Mouse (Mus musculus) intestine, embryonic 14.5 days (tissue): ENCODE measurements around the gene Trim7. TPM values are rescaled to one million over a fixed set of nuclear protein-coding genes. Genes with fewer than 3 reads are reported as not detected.

ENCODE experiments used
- ATAC-seq: fragments of 200-750 bp; cut with Nextera tagmentation; replicated peaks from 2 replicates; pipeline ENCODE4 v1.8.0; 2017; ENCODE audit warnings: low read depth, moderate number of reproducible peaks, moderate TSS enrichment, moderate library complexity; ENCODE audit not compliant: low FRiP score, low TSS enrichment
- DNase-seq: peaks from one replicate; pipeline ENCODE4 v3.0.0-alpha.2; 2018; ENCODE audit warnings: low spot score
- H3K27ac ChIP-seq: fragments of 300-500 bp; sonication (generic); 2 replicates; pipeline ENCODE4 v1.5.1; 2014; ENCODE audit warnings: low read depth, mild to moderate bottlenecking, control low read depth
- H3K27me3 ChIP-seq: fragments of 300-500 bp; sonication (generic); replicated peaks from 2 replicates; pipeline ENCODE4 v1.6.1; 2014; ENCODE audit warnings: low read length, control low read depth; ENCODE audit not compliant: control insufficient read depth, insufficient read depth
- H3K36me3 ChIP-seq: fragments of 300-500 bp; sonication (generic); 2 replicates; pipeline ENCODE4 v1.6.1; 2014; ENCODE audit warnings: low read length, control low read depth; ENCODE audit not compliant: control insufficient read depth, insufficient read depth
- H3K4me1 ChIP-seq: fragments of 300-500 bp; sonication (generic); replicated peaks from 2 replicates; pipeline ENCODE4 v1.6.1; 2014; ENCODE audit warnings: low read length, control low read depth, mixed read lengths; ENCODE audit not compliant: control insufficient read depth, insufficient read depth
- H3K4me2 ChIP-seq: fragments of 300-500 bp; sonication (generic); 2 replicates; pipeline ENCODE4 v1.6.1; 2014; ENCODE audit warnings: low read length
- H3K4me3 ChIP-seq: fragments of 300-500 bp; sonication (generic); 2 replicates; pipeline ENCODE4 v1.5.1; 2014; ENCODE audit warnings: low read depth, low read length, control low read depth, mixed read lengths
- H3K9ac ChIP-seq: fragments of 300-500 bp; sonication (generic); 2 replicates; pipeline ENCODE4 v1.6.1; 2014; ENCODE audit warnings: mild to moderate bottlenecking, low read length
- H3K9me3 ChIP-seq: fragments of 300-500 bp; sonication (generic); 2 replicates; pipeline ENCODE4 v1.6.1; 2016; ENCODE audit warnings: low read length, control low read depth; ENCODE audit not compliant: control insufficient read depth
- WGBS: fragments of 180-500 bp; shearing (Covaris S2); extraction: QIAGEN DNeasy Blood & Tissue Kit; methylation state at CpG from one replicate; pipeline ENCODE4 v1.1.7; 2014; 5-methylcytosine and 5-hydroxymethylcytosine counted together
- polyA plus RNA-seq: library from polyadenylated mRNA; unstranded; fragments of >200 nt; fragmentation: Nextera tagmentation; extraction: Ambion mirVana; gene quantifications from 2 replicates; pipeline ENCODE4 v1.2.1, GENCODE M21; 2014

Gene Trim7
- polyA plus RNA-seq, 1 experiment from 2014 or later = 1.4 TPM

- 6% methylated on average over 18 of the region's 18 CpGs for WGBS
- ATAC-seq = peak; percentile 13; the same call in 1 of the 2 replicates
- peak overlapping the region; percentile 93 for H3K27ac ChIP-seq
- no peaks in the 10 kb centered on the region for H3K27me3 ChIP-seq
- no peak for DNase-seq
- H3K36me3 ChIP-seq = peaks cover 32% of the 10 kb centered on the region
- no peaks in the 10 kb centered on the region for H3K9me3 ChIP-seq
- peaks cover 11% of the 10 kb centered on the region for H3K4me1 ChIP-seq
- H3K9ac ChIP-seq = peak overlapping the region; percentile 97
- peak overlapping the region; percentile 97 for H3K4me3 ChIP-seq
- H3K4me2 ChIP-seq = peak overlapping the region; percentile 88
These were observed 26.7 kb upstream of the Trim7 start for GRCm38 (mm10) chr11:48798984-48799920.

- Histone ChIP-seq H3K9me3 (no peaks in the 10 kb centered on the region), H3K27me3 (no peaks in the 10 kb centered on the region), H3K4me3 (peak within 1 kb of the TSS; percentile 97), H3K27ac (peak within 1 kb of the TSS; percentile 93), H3K4me2 (peak within 1 kb of the TSS; percentile 88), H3K36me3 (peaks cover 40% of the 10 kb centered on the region), H3K9ac (peak within 1 kb of the TSS; percentile 97), H3K4me1 (peaks cover 11% of the 10 kb centered on the region)
- DNase-seq (peak; percentile 98), ATAC-seq (peak; percentile 90)
- under 1% methylated on average over 47 of the region's 47 CpGs for WGBS
These were observed 25.8 kb upstream of the Trim7 start, which contains the start of gene Rack1 for GRCm38 (mm10) chr11:48799921-48800701. Rack1 (plus strand) TSS chr11:48800332.

GRCm38 (mm10) chr11:48801831-48802772 lies 23.8 kb upstream of the Trim7 start:
- Histone ChIP-seq H3K9me3 (no peaks in the 10 kb centered on the region), H3K4me1 (peaks cover 11% of the 10 kb centered on the region), H3K36me3 (peaks cover 60% of the 10 kb centered on the region), H3K27ac (no peak overlapping the region), H3K9ac (peak overlapping the region; percentile 97), H3K4me2 (peak overlapping the region; percentile 88), H3K27me3 (no peaks in the 10 kb centered on the region), H3K4me3 (peak overlapping the region; percentile 97)
- ATAC-seq (no peak), DNase-seq (no peak)
- 74% methylated on average over 17 of the region's 17 CpGs for WGBS

GRCm38 (mm10) chr11:48803988-48804387 lies 22.0 kb upstream of the Trim7 start:
- peaks cover 7% of the 10 kb centered on the region for H3K4me1 ChIP-seq
- no peaks in the 10 kb centered on the region for H3K9me3 ChIP-seq
- H3K9ac ChIP-seq = no peak overlapping the region
- no peaks in the 10 kb centered on the region for H3K27me3 ChIP-seq
- DNase-seq (no peak), ATAC-seq (no peak)
- 98% methylated on average over 2 of the region's 2 CpGs for WGBS
- no peak overlapping the region for H3K4me2 ChIP-seq
- no peak overlapping the region for H3K4me3 ChIP-seq
- peaks cover 79% of the 10 kb centered on the region for H3K36me3 ChIP-seq
- H3K27ac ChIP-seq = no peak overlapping the region

GRCm38 (mm10) chr11:48804922-48805321 lies 21.0 kb upstream of the Trim7 start:
- no peak overlapping the region for H3K9ac ChIP-seq
- H3K36me3 ChIP-seq = peaks cover 87% of the 10 kb centered on the region
- H3K4me3 ChIP-seq = no peak overlapping the region
- H3K4me2 ChIP-seq = no peak overlapping the region
- peaks cover 7% of the 10 kb centered on the region for H3K4me1 ChIP-seq
- 88% methylated on average over 2 of the region's 2 CpGs for WGBS
- no peak overlapping the region for H3K27ac ChIP-seq
- no peaks in the 10 kb centered on the region for H3K27me3 ChIP-seq
- ATAC-seq (no peak), DNase-seq (no peak)
- no peaks in the 10 kb centered on the region for H3K9me3 ChIP-seq

- Histone ChIP-seq H3K4me2 (no peak overlapping the region), H3K9me3 (no peaks in the 10 kb centered on the region), H3K4me3 (no peak overlapping the region), H3K9ac (no peak overlapping the region), H3K27ac (no peak overlapping the region), H3K4me1 (peaks cover under 1% of the 10 kb centered on the region), H3K36me3 (peaks cover 97% of the 10 kb centered on the region), H3K27me3 (no peaks in the 10 kb centered on the region)
- WGBS = 55% methylated on average over 21 of the region's 21 CpGs
- no peak for DNase-seq
- ATAC-seq = peak; percentile 61
These were observed 18.9 kb upstream of the Trim7 start for GRCm38 (mm10) chr11:48806856-48807562.

GRCm38 (mm10) chr11:48807563-48808303 lies 18.2 kb upstream of the Trim7 start:
- H3K36me3 ChIP-seq = peaks cover 97% of the 10 kb centered on the region

More at GRCm38 (mm10) chr11:48807563-48808303, 18.2 kb upstream of the Trim7 start:
- WGBS = 64% methylated on average over 14 of the region's 14 CpGs
- no peak overlapping the region for H3K4me3 ChIP-seq
- no peak overlapping the region for H3K9ac ChIP-seq
- no peaks in the 10 kb centered on the region for H3K9me3 ChIP-seq
- ATAC-seq = peak; percentile 17
- no peaks in the 10 kb centered on the region for H3K27me3 ChIP-seq
- no peak overlapping the region for H3K4me2 ChIP-seq
- no peak for DNase-seq
- no peaks in the 10 kb centered on the region; the same call in none of the 2 replicates for H3K4me1 ChIP-seq
- no peak overlapping the region for H3K27ac ChIP-seq
